Mouse (Mus musculus) retina, postnatal 1 day (tissue): ENCODE results near the gene Sfn.

Experiments
- DNase-seq: peaks from one replicate; pipeline ENCODE4 v3.0.0-alpha.2; 2012

Gene Sfn

GRCm38 (mm10) chr4:133574843-133575202 is 27.1 kb downstream of the Sfn start:
- no peak for DNase-seq

GRCm38 (mm10) chr4:133574070-133574842 is 27.7 kb downstream of the Sfn start, which contains the start of gene Gpatch3:
Gene Gpatch3 (plus strand): TSS chr4:133574745.
- peak; percentile 97 for DNase-seq

GRCm38 (mm10) chr4:133570066-133570466 is 31.9 kb downstream of the Sfn start:
- peak; percentile 5 for DNase-seq

- no peak for DNase-seq
These were observed 32.5 kb downstream of the Sfn start for GRCm38 (mm10) chr4:133569291-133570065.

DNA sequence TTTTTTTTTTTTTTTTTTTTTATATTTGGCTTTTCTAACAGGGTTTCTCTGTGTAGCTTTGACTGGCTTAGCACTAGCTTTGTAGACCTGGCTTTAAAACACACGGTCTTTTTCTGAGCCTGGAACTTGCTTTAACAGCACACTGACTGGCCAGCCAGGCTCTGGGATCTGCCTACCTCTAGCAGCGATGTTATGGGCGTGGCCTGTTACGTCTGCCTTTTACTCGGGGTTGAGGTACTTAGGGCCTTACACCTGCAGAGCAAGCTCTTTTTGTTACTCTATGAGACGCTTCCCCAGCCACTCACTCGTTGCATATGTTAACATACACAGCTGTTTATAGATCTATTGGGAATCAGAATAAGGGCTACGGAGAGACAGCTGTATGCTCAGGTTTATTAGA is 34.7 kb downstream of the Sfn start:
- DNase-seq, result no peak

DNA sequence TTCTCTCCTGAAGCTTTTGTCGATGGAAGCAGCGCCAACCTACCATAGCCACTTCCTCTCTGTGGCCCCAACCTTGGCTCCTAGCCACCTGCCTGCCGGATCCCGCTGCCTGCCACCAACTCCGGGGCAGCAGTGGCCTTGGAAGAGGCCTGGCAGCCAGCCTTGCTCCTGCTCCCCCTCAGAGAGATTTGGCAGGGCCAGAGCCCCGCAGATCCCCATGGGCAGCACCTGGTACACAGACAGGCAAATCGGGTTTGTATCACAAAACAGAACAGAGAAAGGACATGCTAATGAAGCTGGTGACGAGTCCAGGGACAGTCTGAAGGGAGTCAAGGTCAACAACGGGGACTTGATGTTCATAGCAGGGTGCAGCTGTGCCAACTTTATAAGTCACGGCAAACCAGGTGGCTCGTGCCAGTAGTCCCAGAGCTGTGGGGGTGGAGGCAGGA is 38.8 kb downstream of the Sfn start:
- no peak for DNase-seq

DNA sequence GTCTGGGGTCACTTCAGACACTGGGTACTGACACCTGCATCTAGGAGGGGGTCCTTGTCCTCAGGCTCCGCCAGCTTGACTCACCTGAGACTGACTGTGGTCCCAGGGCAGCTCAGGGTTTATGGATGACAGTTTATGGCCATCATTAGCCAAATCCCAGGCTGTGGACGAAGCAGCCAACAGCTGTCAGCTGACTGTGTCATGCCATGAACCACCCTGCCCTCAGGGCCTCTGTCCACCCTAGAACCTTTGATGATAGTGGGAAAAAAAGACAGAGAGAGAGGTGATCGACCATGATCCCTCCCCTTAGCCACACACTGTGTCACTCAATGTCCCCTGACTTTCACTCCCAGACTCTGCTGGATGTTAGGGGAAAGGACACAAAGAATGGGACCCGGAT is 40.3 kb downstream of the Sfn start:
- DNase-seq, result no peak

- DNase-seq, result no peak
These were observed 42.1 kb downstream of the Sfn start for GRCm38 (mm10) chr4:133559846-133560245.

DNA sequence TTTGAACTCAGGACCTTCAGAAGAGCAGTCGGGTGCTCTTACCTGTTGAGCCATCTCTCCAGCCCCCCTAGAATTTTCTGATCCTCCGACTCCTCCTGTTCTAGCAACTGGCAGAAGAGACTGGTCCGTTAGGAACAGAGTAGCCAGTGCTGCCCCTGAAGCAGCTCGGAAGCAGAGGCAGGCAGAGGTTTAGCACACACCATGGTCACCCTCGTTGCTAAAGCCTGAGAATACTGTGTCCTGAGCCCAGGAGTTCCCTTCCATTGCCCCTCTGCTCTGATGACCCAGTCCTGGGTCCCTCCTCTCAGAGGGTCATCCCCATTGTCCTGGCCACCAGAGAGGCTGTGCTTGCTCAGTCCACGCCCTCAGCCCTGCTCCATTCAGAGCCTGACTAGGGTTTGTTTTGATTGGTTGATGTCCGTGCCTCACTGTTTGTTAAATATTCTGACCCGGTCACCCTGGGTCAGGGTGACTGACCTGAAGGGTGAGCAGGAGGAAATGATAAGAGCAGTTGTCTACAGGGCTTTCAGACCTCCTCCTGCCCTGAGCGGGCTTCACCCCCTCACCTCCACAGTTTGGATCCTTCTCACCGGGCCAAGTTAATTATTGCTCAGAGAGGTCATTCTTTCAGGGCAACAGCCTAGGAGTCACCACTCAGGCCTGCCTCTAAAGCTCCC is 44.8 kb downstream of the Sfn start:
- DNase-seq, result no peak

DNA sequence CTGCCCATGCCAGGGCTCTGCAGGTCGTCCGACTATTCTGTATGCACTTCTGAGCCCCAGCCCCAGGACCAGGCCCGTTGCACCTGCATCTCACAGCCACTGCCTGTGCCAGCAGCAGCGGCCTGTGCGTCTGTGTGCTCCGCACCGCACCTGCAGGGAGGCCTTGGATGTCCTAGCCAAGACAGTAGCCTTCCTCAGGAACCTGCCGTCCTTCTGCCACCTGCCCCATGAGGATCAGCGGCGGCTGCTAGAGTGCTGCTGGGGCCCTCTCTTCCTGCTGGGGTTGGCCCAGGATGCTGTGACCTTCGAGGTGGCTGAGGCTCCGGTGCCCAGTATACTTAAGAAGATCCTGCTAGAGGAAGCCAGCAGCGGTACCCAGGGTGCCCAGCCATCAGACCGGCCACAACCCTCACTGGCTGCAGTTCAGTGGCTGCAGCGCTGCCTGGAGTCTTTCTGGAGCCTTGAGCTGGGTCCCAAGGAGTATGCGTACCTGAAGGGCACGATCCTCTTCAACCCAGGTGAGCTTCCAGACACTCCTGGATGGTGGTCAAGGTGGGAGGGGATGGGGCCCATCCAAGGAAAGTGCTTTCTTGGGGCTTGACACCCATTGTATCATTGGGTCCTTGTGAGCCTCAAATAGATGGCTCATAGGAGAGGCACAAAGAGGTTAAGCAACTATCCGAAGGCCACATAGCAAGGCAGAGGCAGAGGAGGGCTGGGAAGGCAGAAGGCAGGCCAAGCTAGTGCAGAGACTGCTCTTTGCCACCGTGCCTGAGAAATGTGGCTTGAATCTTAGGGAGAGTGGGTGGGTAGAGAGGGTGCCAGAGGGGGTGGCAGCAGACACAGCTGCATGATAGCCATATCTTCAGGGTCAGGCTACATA is 48.3 kb downstream of the Sfn start:
- DNase-seq, result no peak

- no peak for DNase-seq
These were observed 49.1 kb downstream of the Sfn start, which contains the start of gene Nr0b2 for GRCm38 (mm10) chr4:133552768-133553447. Gene Nr0b2 (plus strand): TSS chr4:133553376.

- DNase-seq, result no peak
These were observed 49.9 kb downstream of the Sfn start for GRCm38 (mm10) chr4:133552029-133552428.
